Mouse (Mus musculus) liver, adult 2 months (tissue): ENCODE results near the gene Prss40.

Experiments
- CTCF ChIP-seq: fragments of 200-500 bp; IDR thresholded peaks from 2 replicates; pipeline ENCODE4 v1.5.1; 2011; ENCODE audit warnings: low read depth, low read length, control low read depth
- POLR2A ChIP-seq: fragments of 200-500 bp; IDR thresholded peaks from 2 replicates; pipeline ENCODE4 v1.6.1; 2011; ENCODE audit warnings: low read length, control low read depth; ENCODE audit not compliant: insufficient read depth; ENCODE audit errors: extremely low read depth

GRCm38 (mm10) chr1:34579782-34580356 lies 19.1 kb upstream of the Prss40 start:
- TF ChIP-seq POLR2A (no peak), CTCF (no peak)
